Mouse (Mus musculus) lung, embryonic 14.5 days (tissue): ENCODE results near the gene Gpr176. TPM values are rescaled to one million over a fixed set of nuclear protein-coding genes. Genes with fewer than 3 reads are reported as not detected.

Experiments used
- ATAC-seq: fragments of 200-750 bp; cut with Nextera tagmentation; 2 replicates; pipeline ENCODE4 v1.8.0; 2017; ENCODE audit warnings: mild to moderate bottlenecking, moderate TSS enrichment, moderate library complexity; ENCODE audit not compliant: insufficient read depth
- DNase-seq: peaks from one replicate; pipeline ENCODE4 v3.0.0-alpha.2; 2015
- H3K27ac ChIP-seq: fragments of 300-500 bp; sonication (generic); 2 replicates; pipeline ENCODE4 v1.5.1; 2014; ENCODE audit warnings: low read depth, mild to moderate bottlenecking, moderate library complexity
- H3K27me3 ChIP-seq: fragments of 300-500 bp; sonication (generic); 2 replicates; pipeline ENCODE4 v1.6.1; 2014; ENCODE audit warnings: low read length, control low read depth; ENCODE audit not compliant: insufficient read depth
- H3K36me3 ChIP-seq: fragments of 300-500 bp; sonication (generic); 2 replicates; pipeline ENCODE4 v1.6.1; 2014; ENCODE audit warnings: control low read depth; ENCODE audit not compliant: insufficient read depth
- H3K4me1 ChIP-seq: fragments of 300-500 bp; sonication (generic); 2 replicates; pipeline ENCODE4 v1.6.1; 2014; ENCODE audit warnings: antibody characterized with exemption, control low read depth; ENCODE audit not compliant: insufficient read depth
- H3K4me2 ChIP-seq: fragments of 300-500 bp; sonication (generic); 2 replicates; pipeline ENCODE4 v1.6.1; 2014; ENCODE audit warnings: mild to moderate bottlenecking
- H3K4me3 ChIP-seq: fragments of 300-500 bp; sonication (generic); 2 replicates; pipeline ENCODE4 v1.5.1; 2014; ENCODE audit warnings: low read depth, low read length
- H3K9ac ChIP-seq: fragments of 300-500 bp; sonication (generic); 2 replicates; pipeline ENCODE4 v1.6.1; 2014
- H3K9me3 ChIP-seq: fragments of 300-500 bp; sonication (generic); 2 replicates; pipeline ENCODE4 v1.6.1; 2016; ENCODE audit warnings: low read depth, low read length, control low read depth
- CTCF ChIP-seq: IDR thresholded peaks from 2 replicates; pipeline ENCODE4 v1.5.1; 2016; ENCODE audit warnings: antibody characterized with exemption, low read depth
- WGBS: fragments of 180-500 bp; shearing (Covaris S2); extraction: QIAGEN DNeasy Blood & Tissue Kit; methylation state at CpG from one replicate; pipeline ENCODE4 v1.1.7; 2014; 5-methylcytosine and 5-hydroxymethylcytosine counted together
- polyA plus RNA-seq: library from polyadenylated mRNA; unstranded; fragments of >200 nt; fragmentation: Nextera tagmentation; extraction: Ambion mirVana; gene quantifications from 2 replicates; pipeline ENCODE4 v1.2.1, GENCODE M21; 2014

Gpr176 gene
- polyA plus RNA-seq, 1 experiment from 2014 or later, result 0.26 TPM

- WGBS, result 19% methylated on average over 3 of the region's 3 CpGs
- Histone ChIP-seq H3K27ac (no peak overlapping the region), H3K9ac (peak overlapping the region; percentile 89), H3K9me3 (no peaks in the 10 kb centered on the region), H3K4me2 (peak overlapping the region; percentile 83), H3K4me3 (peak overlapping the region; percentile 73), H3K4me1 (peaks cover 5% of the 10 kb centered on the region; the same call in 1 of the 2 replicates), H3K27me3 (no peaks in the 10 kb centered on the region), H3K36me3 (no peaks in the 10 kb centered on the region)
- no peak for TF ChIP-seq CTCF
- ATAC-seq (no peak), DNase-seq (peak; percentile 27)
These were observed 16.4 kb upstream of the Gpr176 start for GRCm38 (mm10) chr2:118389569-118389968.

- H3K4me3 ChIP-seq, result peak within 1 kb of the TSS; percentile 73
- H3K4me2 ChIP-seq, result peak within 1 kb of the TSS; percentile 83
- WGBS, result 1% methylated on average over 61 of the region's 61 CpGs
- no peaks in the 10 kb centered on the region for H3K36me3 ChIP-seq
- H3K27me3 ChIP-seq, result no peaks in the 10 kb centered on the region
- ATAC-seq, result peak; percentile 98
- H3K27ac ChIP-seq, result peak within 1 kb of the TSS; percentile 95
- DNase-seq, result peak; percentile 100
- H3K9me3 ChIP-seq, result no peaks in the 10 kb centered on the region
- peak within 1 kb of the TSS; percentile 89 for H3K9ac ChIP-seq
- TF ChIP-seq CTCF, result no peak
- H3K4me1 ChIP-seq, result peaks cover 5% of the 10 kb centered on the region; the same call in 1 of the 2 replicates
These were observed 15.4 kb upstream of the Gpr176 start, which contains the start of gene Eif2ak4 for GRCm38 (mm10) chr2:118388341-118389335. TSS of gene Eif2ak4 (plus strand) at chr2:118388618.

GRCm38 (mm10) chr2:118383387-118383786 is 10.2 kb upstream of the Gpr176 start:
- 66% methylated on average over 5 of the region's 5 CpGs for WGBS
- Histone ChIP-seq H3K4me3 (no peak overlapping the region), H3K36me3 (no peaks in the 10 kb centered on the region), H3K27ac (no peak overlapping the region), H3K4me1 (no peaks in the 10 kb centered on the region), H3K9ac (no peak overlapping the region), H3K27me3 (no peaks in the 10 kb centered on the region), H3K4me2 (no peak overlapping the region), H3K9me3 (no peaks in the 10 kb centered on the region)
- ATAC-seq, result no peak
- peak; percentile 36 for TF ChIP-seq CTCF
- DNase-seq, result no peak

GRCm38 (mm10) chr2:118379756-118380155 is 6.5 kb upstream of the Gpr176 start:
- TF ChIP-seq CTCF, result no peak
- H3K9ac ChIP-seq, result no peak overlapping the region
- no peaks in the 10 kb centered on the region for H3K36me3 ChIP-seq
- WGBS, result 51% methylated on average over 1 of the region's 1 CpGs
- no peak overlapping the region for H3K4me3 ChIP-seq
- ATAC-seq (no peak), DNase-seq (no peak)
- no peaks in the 10 kb centered on the region for H3K9me3 ChIP-seq
- no peak overlapping the region for H3K4me2 ChIP-seq
- H3K27me3 ChIP-seq, result no peaks in the 10 kb centered on the region
- no peaks in the 10 kb centered on the region for H3K4me1 ChIP-seq
- H3K27ac ChIP-seq, result no peak overlapping the region

- no peak for ATAC-seq
These were observed 2.7 kb upstream of the Gpr176 start for GRCm38 (mm10) chr2:118375931-118376330.

GRCm38 (mm10) chr2:118375522-118375921 is 2.3 kb upstream of the Gpr176 start:
- ATAC-seq (no peak), DNase-seq (no peak)
- no peak for TF ChIP-seq CTCF
- Histone ChIP-seq H3K36me3 (no peaks in the 10 kb centered on the region), H3K4me1 (peaks cover 12% of the 10 kb centered on the region; the same call in 1 of the 2 replicates), H3K27me3 (peaks cover 31% of the 10 kb centered on the region), H3K4me3 (no peak overlapping the region), H3K27ac (no peak overlapping the region), H3K9ac (no peak overlapping the region), H3K4me2 (no peak overlapping the region), H3K9me3 (no peaks in the 10 kb centered on the region)
- 35% methylated on average over 1 of the region's 1 CpGs for WGBS

More at GRCm38 (mm10) chr2:118375931-118376330, 2.7 kb upstream of the Gpr176 start:
- Histone ChIP-seq H3K27me3 (peaks cover 27% of the 10 kb centered on the region), H3K9me3 (no peaks in the 10 kb centered on the region), H3K36me3 (no peaks in the 10 kb centered on the region), H3K4me1 (peaks cover 12% of the 10 kb centered on the region; the same call in 1 of the 2 replicates), H3K4me3 (no peak overlapping the region), H3K4me2 (no peak overlapping the region), H3K27ac (no peak overlapping the region), H3K9ac (no peak overlapping the region)
- TF ChIP-seq CTCF, result no peak
- DNase-seq, result no peak
